Mouse (Mus musculus) liver, embryonic 18 days (tissue): Measurements from ENCODE around the gene Eif4g3. TPM values are rescaled to one million over a fixed set of nuclear protein-coding genes. Genes with fewer than 3 reads are reported as not detected.

Source experiments
- polyA plus RNA-seq: library from polyadenylated mRNA; depleted of rRNA; stranded (reverse); fragments of >200 nt; gene quantifications from 2 replicates; pipeline ENCODE4 v1.2.3, GENCODE M21; 2012; rRNA removed

Eif4g3 gene
- 14.1 and 19.6 TPM in 2 replicates for polyA plus RNA-seq

GRCm38 (mm10) chr4:137992890-137993289, at the start of gene Eif4g3:
Eif4g3 (plus strand) TSS chr4:137993022.

DNA sequence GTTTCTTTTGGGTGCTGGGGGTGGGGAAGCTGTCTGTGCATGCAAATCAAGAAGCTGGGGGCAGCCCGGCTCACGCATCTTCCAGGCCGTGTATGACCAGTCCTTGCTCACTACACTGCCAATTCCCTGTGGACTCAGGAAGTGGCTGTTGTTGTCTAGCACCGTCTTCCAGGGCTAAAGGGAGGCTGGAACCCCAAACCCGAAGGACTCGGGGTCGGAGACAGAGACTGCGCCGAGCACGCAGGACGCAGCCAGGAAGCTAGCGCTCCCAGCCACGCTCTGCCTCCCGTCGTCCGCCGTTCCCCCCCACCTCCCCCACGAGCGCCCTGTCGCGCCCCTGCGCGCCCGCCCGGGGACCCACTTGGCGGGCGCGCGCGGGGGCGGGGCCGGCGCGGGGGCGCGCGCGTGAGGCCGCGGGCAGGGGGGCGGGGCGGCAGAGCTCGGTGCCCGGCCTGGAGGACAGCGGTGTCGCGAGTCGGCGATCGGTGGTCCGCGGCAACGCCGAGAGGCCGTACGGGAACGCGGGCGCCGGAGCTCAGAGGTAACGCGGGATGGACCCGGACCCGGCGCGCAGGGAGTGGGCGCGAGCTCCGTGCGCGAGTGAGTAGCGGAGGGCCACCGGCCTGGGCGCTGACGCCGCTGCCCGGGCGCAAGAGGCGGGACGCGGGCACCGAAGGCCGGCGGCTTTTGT, 223.5 kb downstream of the Eif4g3 start, which contains the start of gene Hp1bp3:
Gene Hp1bp3, plus strand, starts transcription at position 97 of the 691 bp plus-strand sequence.

GRCm38 (mm10) chr4:138250088-138250960, 257.5 kb downstream of the Eif4g3 start, which contains the start of the genes Sh2d5 and Kif17:
Sh2d5 (plus strand) TSS chr4:138250403.
Kif17 (plus strand) TSS chr4:138250435.

Other genes with a start within 250 kb of the Eif4g3 start
- gene Alpl, start 196.6 kb upstream of the Eif4g3 start, polyA plus RNA-seq: 11.1 and 12.8 TPM in 2 replicates
- gene Ece1, start 130.8 kb upstream of the Eif4g3 start, polyA plus RNA-seq: 9.7 and 14.0 TPM in 2 replicates
- 34.5 and 39.4 TPM in 2 replicates for gene Hp1bp3, start 223.3 kb downstream of the Eif4g3 start, polyA plus RNA-seq